Mouse (Mus musculus): Measurements from ENCODE around the gene Grik4.
A peak's percentile ranks its signal among the peaks of the same experiment; 100 is the strongest.
"Not testable (repeated sequence)": the region's sequence is repeated elsewhere in the genome, so short reads cannot be mapped to it uniquely, and the experiment has no call there.

Grik4 gene

DNA sequence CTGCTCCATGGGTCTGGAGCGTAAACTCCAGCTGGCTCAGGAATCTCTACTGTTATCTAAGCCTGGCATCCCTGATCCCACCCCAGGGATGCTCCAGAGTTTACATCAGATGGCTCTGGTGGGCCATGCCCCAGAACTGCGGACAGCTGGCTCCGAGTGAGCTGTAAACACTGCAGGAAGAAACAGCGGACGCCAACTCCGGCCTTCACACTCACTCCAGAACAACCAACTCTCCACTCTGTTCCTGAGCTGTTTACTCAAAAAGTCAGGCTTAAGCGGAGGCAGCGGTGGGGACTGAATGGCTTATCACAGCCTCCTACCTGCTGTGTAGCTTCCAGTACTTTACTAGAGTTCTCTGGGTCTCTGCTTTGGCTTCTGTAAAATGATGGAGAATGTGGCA is 150.7 kb downstream of the Grik4 start:
- no peak for DNase-seq

DNA sequence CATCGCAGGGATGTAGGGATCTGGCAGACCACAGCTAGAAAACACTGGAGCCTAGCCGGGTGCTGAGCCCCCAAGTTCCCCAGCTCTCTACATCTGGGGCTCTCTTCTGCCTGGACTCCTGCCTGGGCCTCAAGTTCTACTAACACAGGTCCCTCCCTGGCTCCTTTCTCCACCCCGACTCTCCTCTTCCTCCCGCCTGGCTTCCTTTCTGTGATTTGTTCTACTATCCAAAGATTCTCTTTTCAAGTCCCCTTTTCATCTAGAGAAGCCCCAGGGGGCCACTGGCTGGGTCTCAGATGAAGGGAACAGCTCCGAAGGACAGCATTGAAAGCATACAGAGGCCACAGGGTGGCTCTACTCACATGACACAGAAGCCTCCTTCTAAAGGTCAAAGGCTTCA is 151.9 kb downstream of the Grik4 start:
- no peak for DNase-seq

DNA sequence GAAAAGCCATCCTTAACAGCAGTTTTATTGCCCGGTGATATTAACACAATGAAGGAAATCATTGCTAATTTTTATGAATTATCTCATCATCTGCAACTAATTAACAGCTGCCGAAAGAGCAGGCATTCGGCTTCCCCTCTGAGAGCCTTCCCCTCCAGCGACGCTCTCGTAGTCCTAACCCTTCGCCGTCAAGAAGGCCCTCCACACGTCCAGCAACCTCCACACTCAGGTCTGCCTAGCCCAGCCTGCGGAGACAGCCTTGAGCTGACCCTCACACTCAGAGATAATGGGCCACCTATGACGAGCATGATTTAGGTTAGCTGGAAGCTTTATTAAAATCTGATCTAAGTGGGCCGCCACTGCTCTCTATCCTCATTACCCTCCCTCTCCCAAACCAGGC is 152.5 kb downstream of the Grik4 start:
- no peak for DNase-seq

DNA sequence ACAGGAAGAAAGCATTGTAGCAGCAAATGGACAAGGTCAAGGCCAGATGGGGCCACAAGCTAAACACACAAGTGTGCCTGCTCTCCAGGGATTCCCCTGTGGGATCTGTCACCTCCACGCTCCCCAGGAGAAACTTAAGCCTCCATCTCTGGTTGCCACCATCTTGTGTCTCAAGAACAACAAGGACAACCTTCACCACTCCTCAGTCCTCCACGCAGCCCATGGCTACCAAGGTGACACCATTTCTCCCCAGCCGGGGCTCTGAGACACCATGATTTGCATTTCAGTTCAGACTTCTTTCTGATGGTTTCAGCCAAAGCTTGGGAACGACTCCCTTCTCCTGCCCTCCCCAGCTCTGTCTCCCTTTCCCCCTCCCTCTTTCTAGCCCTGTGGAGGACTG is 152.9 kb downstream of the Grik4 start:
- no peak for DNase-seq

DNA sequence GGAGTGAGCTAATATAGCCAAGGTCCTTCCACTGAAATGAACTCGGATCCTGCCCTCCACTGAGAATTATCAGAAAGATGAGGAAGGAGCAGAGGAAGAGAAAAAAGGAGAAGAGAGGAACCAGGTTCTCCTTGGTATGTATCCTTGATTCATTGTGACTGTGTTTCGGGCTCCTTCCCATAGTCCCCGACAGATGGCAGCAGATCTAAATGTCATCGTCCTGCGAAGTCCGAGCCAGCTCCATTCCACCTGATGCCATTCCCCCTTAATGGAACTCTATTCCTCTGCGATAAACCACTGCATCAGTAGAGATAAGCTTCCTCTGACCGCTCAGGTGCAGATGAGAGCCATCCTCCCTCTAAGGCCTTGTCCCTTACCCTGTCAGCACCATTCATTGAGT is 155.8 kb downstream of the Grik4 start:
- peak; percentile 57 to 80 for DNase-seq

DNA sequence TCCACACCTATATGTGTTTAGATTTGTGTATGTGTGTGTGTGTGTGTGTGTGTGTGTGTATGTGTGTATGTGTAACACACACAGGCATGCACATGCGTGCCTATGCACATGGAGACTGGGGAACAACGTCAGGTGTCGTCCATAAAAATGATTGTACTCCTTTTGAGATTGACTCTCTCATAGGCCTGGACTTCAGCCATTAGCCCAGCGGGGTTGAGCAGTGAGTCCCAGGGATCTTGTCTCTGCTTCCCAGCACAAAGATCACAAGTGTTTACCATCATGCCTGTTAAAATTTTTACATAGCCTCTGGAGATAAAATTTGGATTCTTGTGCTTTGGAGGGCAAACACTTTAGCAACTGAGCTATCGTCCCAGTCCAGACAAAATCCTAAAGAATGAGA is 157.4 kb downstream of the Grik4 start:
- DNase-seq: no peak

DNA sequence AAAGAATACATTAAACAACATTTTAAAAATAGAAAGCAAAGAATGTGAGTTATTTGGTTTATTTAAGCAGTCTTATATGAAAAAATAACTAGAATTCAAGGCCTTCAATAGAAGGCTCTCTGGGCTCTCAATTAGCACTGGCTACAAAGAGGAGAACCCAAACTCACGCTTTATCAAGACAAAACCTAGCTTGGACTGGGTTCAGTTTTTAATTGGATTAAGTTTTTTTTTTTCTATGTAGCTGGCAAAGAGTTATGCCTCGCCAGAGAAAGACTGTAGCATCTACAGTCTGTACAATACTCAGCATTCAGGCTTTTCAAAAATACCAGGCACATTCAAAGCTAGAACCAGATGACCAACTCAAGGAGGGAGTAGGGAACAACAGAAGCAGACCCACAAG is 158.0 kb downstream of the Grik4 start:
- no peak for DNase-seq

DNA sequence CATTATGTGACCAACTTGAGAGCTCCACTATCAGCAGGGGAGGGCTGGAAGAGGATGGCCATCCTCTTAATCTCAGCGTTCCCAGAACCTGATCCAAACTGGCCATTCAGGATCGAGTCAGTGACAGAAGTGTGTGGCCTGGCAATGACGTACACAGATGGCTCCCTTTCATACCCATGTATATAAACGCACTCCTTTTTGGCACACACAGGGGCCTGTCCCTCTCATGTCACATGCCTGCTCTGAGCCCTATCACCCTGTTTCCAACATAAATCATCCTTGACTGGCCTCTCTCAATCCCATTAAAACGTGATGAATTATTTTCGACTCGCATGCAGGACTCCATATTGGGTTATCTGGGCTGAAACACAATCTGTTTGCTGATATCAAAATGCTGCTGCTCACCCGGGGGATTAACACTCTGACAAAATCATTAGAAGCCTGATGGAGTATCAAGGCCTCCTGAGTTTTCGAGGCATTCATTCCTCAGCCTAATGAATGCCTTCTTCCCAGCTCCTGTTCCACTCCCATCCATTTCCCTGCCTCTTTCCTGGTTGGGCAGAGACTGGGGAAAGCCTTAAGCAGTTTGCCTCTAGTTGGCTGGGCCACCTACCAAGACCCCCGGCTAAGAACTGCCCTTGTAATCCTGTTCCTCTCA is 159.0 kb downstream of the Grik4 start:
- DNase-seq: no peak

DNA sequence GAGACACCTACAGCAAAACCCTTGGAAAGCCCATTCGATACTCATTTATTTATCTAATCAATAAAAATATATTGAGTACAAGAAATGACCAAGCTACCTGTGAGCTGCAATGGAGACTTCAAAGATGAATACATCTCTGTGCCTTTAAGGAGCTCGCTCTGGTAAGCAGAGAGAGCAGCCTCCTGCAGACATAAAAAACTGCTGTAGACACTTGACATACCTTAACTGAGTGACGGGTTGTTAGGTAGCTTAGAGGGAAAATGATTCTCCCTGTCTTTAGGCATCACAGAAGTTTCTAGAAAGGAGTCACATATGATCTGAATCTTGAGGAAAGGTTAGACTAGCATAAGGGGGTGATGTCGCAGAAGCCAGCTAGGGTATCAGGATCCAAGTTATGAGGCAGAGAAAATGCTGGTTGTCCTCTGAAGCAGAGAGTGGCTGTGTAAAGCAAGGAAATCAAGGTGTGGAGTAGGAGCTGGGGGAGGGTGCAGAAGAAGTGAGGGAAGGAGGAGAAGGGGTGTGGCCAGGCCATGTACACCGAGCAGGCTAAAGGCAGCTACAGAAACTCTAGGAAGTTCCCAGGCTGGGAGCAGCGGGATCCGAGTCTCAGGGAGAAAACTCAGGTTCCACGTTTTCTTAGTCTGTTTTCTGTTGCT is 160.9 kb downstream of the Grik4 start:
- DNase-seq: no peak

DNA sequence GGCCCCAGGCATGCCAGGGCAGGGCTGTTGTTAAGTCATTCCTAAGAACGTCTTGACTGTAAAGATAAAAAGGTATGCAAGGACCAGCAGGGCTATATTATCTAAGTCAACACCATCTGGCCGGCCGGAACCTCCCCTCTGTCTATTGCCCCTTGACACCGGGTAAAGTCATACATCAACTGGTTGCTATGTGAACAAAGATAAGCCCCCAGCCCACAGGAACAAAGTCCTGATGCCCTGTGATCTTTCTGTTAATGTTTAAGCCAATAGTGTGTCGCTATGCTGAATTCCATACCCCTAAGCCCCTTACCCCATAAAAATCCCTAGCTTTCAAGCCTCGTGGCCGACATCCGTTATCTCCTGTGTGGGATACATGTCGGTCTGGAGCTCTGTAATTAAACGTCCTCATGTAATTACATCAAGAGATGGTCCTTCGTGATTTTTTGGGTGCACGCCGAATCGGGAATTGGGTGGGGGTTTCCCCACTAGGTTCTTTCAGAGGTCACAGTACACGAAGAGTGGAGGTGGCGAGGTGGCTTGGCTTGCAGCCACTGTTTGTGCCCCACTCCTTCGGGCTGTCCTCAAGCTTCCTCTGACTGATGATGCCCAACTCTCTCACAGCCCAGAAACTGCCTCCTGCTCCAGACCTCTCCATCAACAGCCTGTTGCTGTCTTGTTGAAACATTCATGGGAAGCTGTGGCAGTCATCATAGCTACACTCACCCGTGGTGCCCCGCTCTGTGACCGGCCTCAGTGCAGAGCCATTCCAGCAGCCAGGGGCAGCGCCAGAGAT is 165.6 kb downstream of the Grik4 start:
- not testable (repeated sequence) for DNase-seq

DNA sequence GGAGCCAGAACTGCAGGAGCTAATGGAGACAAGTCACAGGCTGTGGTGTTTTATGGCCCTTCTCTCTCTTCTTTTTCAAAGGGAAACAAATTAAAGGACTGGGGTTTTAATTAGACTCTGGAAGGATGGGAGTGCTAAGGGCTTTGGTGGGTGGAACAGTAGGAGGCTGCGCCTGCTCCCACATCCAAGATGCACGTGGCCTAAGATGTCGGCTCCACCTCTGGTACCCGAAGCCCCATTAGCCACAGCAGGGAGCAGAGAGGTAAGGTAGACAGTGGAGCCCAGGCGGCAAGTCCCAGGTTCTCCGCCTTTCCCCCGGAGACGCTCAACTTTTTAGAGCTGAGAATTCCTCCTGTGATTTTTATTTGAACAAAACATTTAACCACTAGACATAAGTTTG is 166.4 kb downstream of the Grik4 start:
- DNase-seq: no peak

DNA sequence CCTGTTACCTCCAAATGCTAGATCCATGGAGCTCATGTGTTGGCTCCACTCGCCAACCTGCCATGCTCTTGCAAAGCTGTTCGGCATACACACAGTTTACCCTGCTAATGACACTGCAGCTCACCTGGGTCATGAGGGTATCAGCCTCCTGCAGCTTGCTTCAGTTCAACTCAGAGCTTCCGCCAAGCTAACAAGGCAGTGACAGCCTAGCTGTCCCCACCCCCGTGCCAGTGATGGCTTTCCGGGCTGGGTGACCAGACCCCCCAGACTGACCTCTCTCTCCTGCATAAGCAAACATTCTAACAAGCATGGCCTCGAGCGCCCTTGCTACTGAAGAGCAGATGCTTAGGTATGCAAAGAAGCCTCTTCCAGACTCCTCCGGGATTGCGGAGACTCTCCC is 167.5 kb downstream of the Grik4 start:
- no peak for DNase-seq

DNA sequence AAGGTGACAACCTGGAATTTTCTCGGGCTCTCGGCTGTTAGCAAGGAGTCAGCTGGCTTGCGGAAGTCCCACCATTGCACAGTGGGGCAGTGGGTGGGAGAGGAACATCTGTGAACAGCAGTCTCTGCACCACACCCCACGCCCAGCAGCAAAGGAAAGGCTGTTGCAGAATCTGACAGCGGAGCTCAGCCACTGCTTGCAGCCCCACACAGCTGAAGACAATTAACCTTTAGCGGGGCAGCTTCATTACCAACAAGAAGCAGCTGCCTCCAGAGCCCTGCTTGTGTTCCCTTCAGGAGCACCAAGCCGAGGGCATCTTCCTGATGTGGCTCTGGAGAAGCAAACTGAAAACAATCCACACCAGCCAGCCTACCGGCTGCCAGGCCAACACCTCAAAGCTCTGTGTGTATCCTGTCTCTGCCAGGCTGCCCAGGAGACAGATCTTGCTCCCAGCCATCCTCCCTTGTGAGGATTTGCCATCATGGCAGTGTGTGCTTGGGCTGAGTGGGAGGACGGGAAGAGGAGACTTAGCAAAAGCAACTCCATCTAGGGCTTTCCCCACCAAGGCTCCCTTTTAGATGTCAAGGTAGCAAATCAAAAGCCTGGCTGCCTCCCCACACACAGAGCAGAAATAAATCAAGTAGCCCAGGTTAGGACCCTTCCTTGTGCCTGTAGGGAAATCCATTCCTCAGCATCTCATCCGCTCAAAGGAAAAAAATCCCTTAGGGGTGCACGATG is 179.3 kb downstream of the Grik4 start:
- DNase-seq: peak in 1 of 2 experiments; percentile 1

DNA sequence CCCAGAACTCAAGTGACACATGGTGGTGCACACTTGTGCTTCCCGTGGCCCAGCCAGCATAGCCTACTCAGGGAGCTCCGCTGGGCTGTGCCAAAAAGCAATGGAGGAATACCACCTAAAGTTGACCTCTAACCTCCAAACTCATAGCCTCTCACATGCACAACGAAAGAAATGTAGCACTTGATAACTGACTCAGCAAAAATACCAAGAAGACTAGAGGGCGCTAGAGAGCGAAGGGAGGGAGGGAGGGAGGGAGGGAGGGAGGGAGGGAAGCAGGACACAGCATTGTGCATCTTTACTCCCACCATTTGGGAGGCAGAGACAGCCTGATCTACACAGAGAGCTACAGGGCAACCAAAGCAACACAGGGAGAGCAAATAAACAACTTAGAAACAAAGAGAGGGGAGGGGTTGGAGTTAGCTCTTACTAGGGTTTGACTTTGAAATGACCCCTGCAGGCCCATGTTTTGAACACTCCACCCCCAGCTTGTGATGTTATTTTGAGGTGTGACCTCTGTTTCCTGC is 185.5 kb downstream of the Grik4 start:
- DNase-seq: no peak

DNA sequence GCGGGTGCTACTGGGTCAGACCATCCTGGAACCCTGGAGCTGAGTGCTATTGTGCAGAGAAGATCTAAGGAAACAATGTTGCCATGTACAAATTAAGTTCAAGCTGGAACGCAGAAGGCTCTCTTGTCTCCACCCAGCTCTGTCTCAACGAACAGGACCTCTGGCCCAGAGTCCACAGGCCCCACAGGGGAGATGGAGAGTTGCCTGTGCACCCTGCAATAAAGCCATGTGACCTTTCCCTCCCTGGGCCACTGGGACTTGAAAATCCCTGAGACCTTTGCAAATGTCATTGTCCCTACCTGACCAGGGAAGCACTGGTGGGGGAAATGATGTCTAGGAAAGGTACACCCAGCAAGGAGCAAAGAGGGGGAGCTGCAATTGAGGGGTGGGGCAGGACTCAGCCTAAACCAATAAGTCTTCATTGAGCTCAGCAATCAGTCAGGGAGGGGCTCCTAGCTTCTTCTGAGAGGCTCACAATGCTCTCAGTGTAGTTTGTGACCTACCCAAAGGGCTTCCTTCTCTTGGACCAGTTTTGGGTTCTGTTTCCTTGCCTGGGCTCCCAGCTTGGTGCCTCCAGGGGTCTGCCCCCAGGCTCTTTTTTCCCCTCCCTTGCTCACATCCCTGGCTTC is 187.2 kb downstream of the Grik4 start:
- no peak for DNase-seq

DNA sequence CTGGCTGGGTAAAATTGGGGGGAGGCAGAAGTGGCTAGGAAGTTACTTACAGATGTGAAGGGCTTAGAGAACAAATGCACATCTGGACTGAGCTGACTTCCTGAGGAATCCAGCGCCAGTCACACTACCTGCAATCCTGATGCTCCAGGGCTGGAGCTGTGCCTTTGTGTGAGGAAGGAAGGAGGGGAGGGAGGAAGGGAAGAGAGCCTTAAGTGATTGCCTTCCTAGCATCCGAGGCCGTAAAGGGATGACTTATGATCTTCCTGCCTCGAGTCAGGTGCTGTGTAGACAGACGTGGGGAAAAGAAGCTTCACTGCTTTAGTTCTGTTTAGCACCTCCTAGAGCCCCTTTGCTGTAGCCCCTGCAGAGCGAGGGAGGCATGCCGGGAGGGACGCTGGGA is 189.6 kb downstream of the Grik4 start:
- no peak for DNase-seq

DNA sequence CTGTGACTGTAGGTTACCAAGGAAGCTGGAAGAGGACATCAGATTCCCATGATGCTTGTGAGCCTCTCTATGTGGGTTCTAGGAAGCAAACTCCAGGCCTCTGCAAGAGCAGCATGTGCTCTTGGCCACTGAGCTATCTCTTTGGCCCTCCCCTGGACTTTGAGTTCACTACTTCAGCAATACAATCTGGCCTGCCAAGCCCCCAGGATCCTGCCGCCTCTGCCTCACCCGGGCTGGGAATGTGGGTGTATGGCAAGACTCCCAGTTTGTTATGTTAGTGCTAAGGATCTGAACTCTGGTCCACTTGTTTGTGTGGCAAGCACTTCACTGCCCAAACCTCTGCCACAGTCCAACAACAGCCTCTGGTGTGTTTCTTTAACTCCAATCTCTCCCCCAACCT is 193.1 kb downstream of the Grik4 start:
- DNase-seq: no peak

DNA sequence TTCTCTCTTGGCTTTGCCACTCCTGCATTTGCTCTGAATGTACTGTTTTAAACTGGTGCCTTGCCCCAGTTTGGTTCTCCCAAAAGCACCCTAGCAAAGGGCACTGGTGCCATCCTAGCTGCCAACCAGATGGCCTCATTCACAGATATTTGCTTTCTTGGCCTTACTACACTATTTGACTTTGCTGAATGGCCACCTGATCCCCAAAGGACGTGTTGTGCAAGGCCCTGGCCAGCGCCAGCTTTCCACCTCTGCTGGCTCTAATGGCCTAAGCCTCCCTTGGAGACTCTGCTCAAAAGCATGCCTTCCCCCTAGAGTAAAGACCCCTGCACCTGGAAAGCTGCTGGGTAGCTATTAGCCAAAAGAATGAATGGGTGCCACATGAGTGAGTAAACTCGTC is 194.1 kb downstream of the Grik4 start:
- no peak for DNase-seq

DNA sequence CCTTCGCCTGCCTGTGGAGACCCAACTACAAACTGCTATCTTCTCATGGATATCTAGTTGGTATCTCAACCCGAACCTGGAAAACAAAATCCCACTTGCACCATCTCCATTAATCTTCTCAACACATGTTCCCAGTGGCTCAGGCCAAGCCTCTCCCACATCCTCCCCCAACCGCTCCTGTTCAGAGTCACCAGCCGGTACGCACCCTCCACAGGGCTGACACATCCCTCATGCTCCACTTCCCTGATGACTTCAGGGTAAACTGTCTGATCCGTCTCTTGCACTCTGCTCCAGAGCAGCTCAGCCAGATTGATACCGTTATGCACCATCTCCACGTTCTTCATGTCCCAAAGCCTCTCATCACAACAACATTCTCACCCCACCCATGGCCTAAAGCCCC is 198.3 kb downstream of the Grik4 start:
- no peak for DNase-seq

DNA sequence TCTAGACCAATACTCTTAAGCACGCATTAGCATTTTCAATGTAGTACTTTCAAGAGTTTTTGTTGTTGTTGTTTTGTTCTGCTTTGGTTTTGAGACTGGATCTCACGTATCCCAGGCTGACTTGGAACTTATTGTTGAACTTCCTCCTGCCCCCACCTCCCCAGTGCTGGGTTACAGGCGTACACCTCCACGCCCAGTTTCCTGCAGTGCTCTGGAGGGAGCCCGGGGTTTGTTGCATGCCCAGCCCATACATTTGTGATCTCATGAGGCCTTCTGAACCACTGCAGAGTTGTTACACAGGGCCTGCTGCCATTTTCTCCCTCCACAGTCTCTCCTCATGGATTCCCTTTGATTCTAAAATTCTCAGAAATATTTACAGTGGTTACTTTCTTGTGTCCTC is 201.9 kb downstream of the Grik4 start:
- DNase-seq: no peak

DNA sequence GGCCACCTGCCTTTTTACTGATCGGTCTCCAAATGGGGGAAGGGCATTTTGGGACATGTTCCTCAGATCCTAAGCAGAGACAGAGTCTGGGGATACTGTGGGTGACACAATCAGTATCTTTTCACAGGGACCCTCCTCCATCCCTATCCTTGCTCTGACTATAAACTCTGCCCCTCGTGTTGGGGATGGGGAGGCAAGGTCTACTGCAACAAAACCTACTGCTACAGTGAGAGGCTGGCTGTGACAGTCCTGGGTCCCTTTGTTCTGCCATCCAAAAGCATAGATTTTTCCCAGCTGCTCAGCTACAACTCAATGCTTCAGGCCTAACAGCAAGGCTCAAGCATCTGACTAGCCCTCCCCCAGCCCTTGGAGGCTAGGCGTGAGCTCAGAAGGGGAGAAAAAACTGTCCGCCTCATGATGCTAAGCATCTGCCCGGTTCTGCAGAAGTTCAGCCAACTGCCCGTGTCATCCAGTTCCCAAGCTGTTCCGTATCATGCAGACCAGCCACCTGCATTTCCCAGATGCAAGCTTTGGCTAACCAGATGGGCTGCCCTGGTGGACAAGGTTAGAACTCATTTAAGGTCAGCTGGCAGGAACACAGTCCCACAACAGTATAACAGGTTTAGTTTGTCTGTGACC is 207.5 kb downstream of the Grik4 start:
- DNase-seq: no peak

DNA sequence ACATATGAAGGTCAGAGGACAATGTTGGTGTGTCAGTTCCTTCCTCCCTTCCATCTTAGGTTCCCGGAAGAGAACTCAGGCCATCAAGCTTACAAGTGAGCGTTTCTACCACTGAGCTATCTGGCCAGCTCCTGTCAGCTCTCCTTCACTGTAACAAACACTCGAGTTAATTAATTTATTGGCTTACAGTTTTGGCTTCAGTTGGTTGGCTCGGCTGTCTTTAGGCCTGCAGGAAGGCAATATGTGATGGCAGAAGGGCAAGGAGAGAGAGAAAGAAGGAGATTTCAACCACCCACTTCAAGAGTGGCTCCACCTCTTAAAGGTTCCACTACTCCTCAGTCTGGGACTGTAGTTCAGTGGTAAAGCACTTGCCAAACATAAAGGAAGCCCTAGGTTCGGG is 209.2 kb downstream of the Grik4 start:
- DNase-seq: no peak

Data from kidney, postnatal 36 days (tissue).